ENCODE assay signal across 16 mouse cellular contexts in the genomic region with DNA sequence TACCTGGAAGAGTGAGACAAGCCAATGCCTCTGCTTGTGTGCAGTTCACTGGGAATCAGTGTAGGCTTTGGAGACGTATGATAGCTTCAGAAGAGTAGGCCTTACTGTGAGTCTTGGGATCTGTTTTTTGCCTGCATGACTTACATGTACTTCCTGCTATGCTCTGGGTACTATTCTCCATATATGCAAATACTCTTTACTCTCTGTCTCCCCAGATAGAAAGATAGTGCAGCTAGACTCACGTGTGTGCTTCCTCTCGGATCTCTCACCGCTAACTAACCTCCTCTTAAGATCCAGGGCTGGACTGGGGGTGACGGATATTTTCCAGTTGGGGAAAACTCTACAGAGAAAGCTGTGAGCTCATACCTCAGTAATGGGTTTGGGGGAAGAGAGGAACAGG.
"Had no signal": no experiment of that assay in that cellular context is flagged by ENCODE, and none has a peak within 500 bp of the region (broad histone marks: within the 10 kb centered on the region; RNA-seq: fewer than 3 reads in every experiment).

No protein-coding gene starts in this region.

- H3K9ac ChIP-seq: intestine, embryonic 15.5 days; limb, embryonic 13.5 days; liver, embryonic 15.5 days; lung, embryonic 14.5 days; midbrain, embryonic 12.5 days; neural tube, embryonic 12.5 days had no signal

- H3K4me2 ChIP-seq: intestine, embryonic 15.5 days; limb, embryonic 13.5 days; liver, embryonic 11.5 days; liver, embryonic 15.5 days; lung, embryonic 14.5 days; midbrain, embryonic 12.5 days; neural tube, embryonic 12.5 days had no signal

- H3K36me3 ChIP-seq: intestine, embryonic 15.5 days; limb, embryonic 13.5 days; liver, embryonic 15.5 days; midbrain, embryonic 12.5 days; neural tube, embryonic 12.5 days had no signal

- H3K27me3 ChIP-seq: intestine, embryonic 15.5 days; limb, embryonic 13.5 days; liver, embryonic 15.5 days; midbrain, embryonic 12.5 days; neural tube, embryonic 12.5 days had no signal

- H3K9me3 ChIP-seq: intestine, embryonic 15.5 days; limb, embryonic 13.5 days; liver, embryonic 15.5 days; midbrain, embryonic 12.5 days; neural tube, embryonic 12.5 days had no signal

- H3K4me3 ChIP-seq: intestine, embryonic 15.5 days; layer of hippocampus, adult 2 months; limb, embryonic 13.5 days; liver, embryonic 15.5 days; midbrain, embryonic 12.5 days; myocyte; neural tube, embryonic 12.5 days had no signal

- H3K4me1 ChIP-seq: intestine, embryonic 15.5 days; limb, embryonic 13.5 days; midbrain, embryonic 12.5 days; neural tube, embryonic 12.5 days had no signal

- H3K27ac ChIP-seq: intestine, embryonic 15.5 days; layer of hippocampus, adult 2 months; limb, embryonic 13.5 days; liver, embryonic 15.5 days; midbrain, embryonic 12.5 days; neural tube, embryonic 12.5 days had no signal

- DNase-seq: kidney, adult 18-20 months; kidney, postnatal 10 days; kidney, postnatal 4 days; left cerebral cortex, postnatal 4 days; lung, embryonic 14.5 days; lung, postnatal 14 days; retina, postnatal 1 day; right cerebral cortex, postnatal 4 days had no signal

- ATAC-seq: intestine, embryonic 15.5 days had no signal
